Mouse (Mus musculus) liver, adult 2 months (tissue): ENCODE results near the gene Gngt2. TPM values are rescaled to one million over a fixed set of nuclear protein-coding genes. Genes with fewer than 3 reads are reported as not detected.

ENCODE experiments used
- DNase-seq: peaks from one replicate; pipeline ENCODE4 v3.0.0-alpha.2; 2011; ENCODE audit warnings: low read depth, low spot score; ENCODE audit errors: extremely low read depth
- H3K27ac ChIP-seq: fragments of 200-500 bp; replicated peaks from 2 replicates; pipeline ENCODE4 v1.5.1; 2012; ENCODE audit warnings: low read depth, mild to moderate bottlenecking, control low read depth, inconsistent platforms, low read length; ENCODE audit not compliant: insufficient read depth
- H3K27me3 ChIP-seq: fragments of 200-500 bp; 2 replicates; pipeline ENCODE4 v1.6.1; 2012; ENCODE audit warnings: mild to moderate bottlenecking, moderate library complexity, low read length, inconsistent platforms; ENCODE audit not compliant: control insufficient read depth, insufficient read depth
- H3K36me3 ChIP-seq: fragments of 200-500 bp; 2 replicates; pipeline ENCODE4 v1.6.1; 2012; ENCODE audit warnings: low read length, inconsistent platforms; ENCODE audit not compliant: control insufficient read depth, insufficient read depth
- H3K4me1 ChIP-seq: fragments of 200-500 bp; 2 replicates; pipeline ENCODE4 v1.6.1; 2011; ENCODE audit warnings: low read length; ENCODE audit not compliant: control insufficient read depth, insufficient read depth
- H3K4me3 ChIP-seq: fragments of 200-500 bp; 2 replicates; pipeline ENCODE4 v1.5.1; 2011; ENCODE audit warnings: low read depth, mild to moderate bottlenecking, control low read depth, low read length, moderate library complexity; ENCODE audit not compliant: insufficient read depth
- H3K79me2 ChIP-seq: fragments of 200-500 bp; 2 replicates; pipeline ENCODE4 v1.6.1; 2012; ENCODE audit warnings: inconsistent platforms, mild to moderate bottlenecking, low read length, moderate library complexity; ENCODE audit not compliant: control insufficient read depth, insufficient read depth
- H3K9ac ChIP-seq: fragments of 200-500 bp; 2 replicates; pipeline ENCODE4 v1.6.1; 2012; ENCODE audit warnings: low read depth, mild to moderate bottlenecking, control low read depth, inconsistent platforms, low read length
- CTCF ChIP-seq: fragments of 200-500 bp; IDR thresholded peaks from 2 replicates; pipeline ENCODE4 v1.5.1; 2011; ENCODE audit warnings: low read depth, low read length, control low read depth
- POLR2A ChIP-seq: fragments of 200-500 bp; IDR thresholded peaks from 2 replicates; pipeline ENCODE4 v1.6.1; 2011; ENCODE audit warnings: low read length, control low read depth; ENCODE audit not compliant: insufficient read depth; ENCODE audit errors: extremely low read depth
- WGBS: fragments of 180-500 bp; shearing (Covaris S2); methylation state at CpG from one replicate; pipeline ENCODE4 v1.1.7; 2018; 5-methylcytosine and 5-hydroxymethylcytosine counted together
- polyA plus RNA-seq: library from polyadenylated mRNA; depleted of rRNA; stranded (reverse); fragments of >200 nt; gene quantifications from 2 replicates; pipeline ENCODE4 v1.2.3, GENCODE M21; 2012; rRNA removed
- total RNA-seq: library from RNA; depleted of rRNA; stranded (reverse); fragments of >200 nt; gene quantifications from 2 replicates; pipeline ENCODE4 v1.2.3, GENCODE M21; 2014; rRNA removed

The Gngt2 gene
- 11.5 and 13.7 TPM in 2 replicates for total RNA-seq
- polyA plus RNA-seq = 3.9 and 5.1 TPM in 2 replicates

GRCm38 (mm10) chr11:95837059-95837458 lies at the start of gene Gngt2:
TSS of gene Gngt2 (plus strand) at chr11:95837216.
- no peak within 1 kb of the TSS for H3K9ac ChIP-seq
- H3K36me3 ChIP-seq = no peaks in the 10 kb centered on the region
- 46% methylated on average over 10 of the region's 10 CpGs for WGBS
- H3K27me3 ChIP-seq = no peaks in the 10 kb centered on the region
- H3K79me2 ChIP-seq = no peaks in the 10 kb centered on the region
- DNase-seq = peak; percentile 30
- TF ChIP-seq CTCF = no peak
- no peak for TF ChIP-seq POLR2A
- H3K4me1 ChIP-seq = peaks cover 4% of the 10 kb centered on the region; the same call in 1 of the 2 replicates
- no peak within 1 kb of the TSS; the same call in 1 of the 2 replicates for H3K4me3 ChIP-seq
- H3K27ac ChIP-seq = peak within 1 kb of the TSS; percentile 75

- no peak overlapping the region for H3K9ac ChIP-seq
- WGBS = 80% methylated on average over 8 of the region's 8 CpGs
- no peak for DNase-seq
- no peak overlapping the region for H3K27ac ChIP-seq
- no peaks in the 10 kb centered on the region for H3K79me2 ChIP-seq
- no peak for TF ChIP-seq CTCF
- no peak for TF ChIP-seq POLR2A
- no peaks in the 10 kb centered on the region for H3K36me3 ChIP-seq
- no peaks in the 10 kb centered on the region for H3K27me3 ChIP-seq
- no peak overlapping the region for H3K4me3 ChIP-seq
- no peaks in the 10 kb centered on the region for H3K4me1 ChIP-seq
These were observed 47.5 kb upstream of the Gngt2 start for GRCm38 (mm10) chr11:95789451-95789891.

- no peaks in the 10 kb centered on the region for H3K36me3 ChIP-seq
- H3K27ac ChIP-seq = no peak overlapping the region
- no peak overlapping the region for H3K4me3 ChIP-seq
- H3K9ac ChIP-seq = no peak overlapping the region
- no peak for DNase-seq
- 92% methylated on average over 13 of the region's 13 CpGs for whole genome bisulfite sequencing
- no peaks in the 10 kb centered on the region for H3K79me2 ChIP-seq
- H3K27me3 ChIP-seq = peaks cover 5% of the 10 kb centered on the region
- no peak for TF ChIP-seq POLR2A
- 0 out of 2 replicates have a peak, but pooled peaks cover 1% of the 10 kb centered on the region for H3K4me1 ChIP-seq
These were observed 45.2 kb upstream of the Gngt2 start for GRCm38 (mm10) chr11:95791787-95792186.

GRCm38 (mm10) chr11:95792950-95793509 lies 44.0 kb upstream of the Gngt2 start:
- no peaks in the 10 kb centered on the region for H3K36me3 ChIP-seq
- H3K4me3 ChIP-seq = no peak overlapping the region
- 0 out of 2 replicates have a peak, but pooled peaks cover 2% of the 10 kb centered on the region for H3K4me1 ChIP-seq
- H3K27ac ChIP-seq = no peak overlapping the region
- TF ChIP-seq CTCF = no peak
- no peak for TF ChIP-seq POLR2A
- DNase-seq = no peak
- peaks cover 9% of the 10 kb centered on the region for H3K27me3 ChIP-seq
- H3K9ac ChIP-seq = no peak overlapping the region
- H3K79me2 ChIP-seq = no peaks in the 10 kb centered on the region
- 96% methylated on average over 8 of the region's 8 CpGs for WGBS

- TF ChIP-seq CTCF = no peak
- no peak for TF ChIP-seq POLR2A
- peaks cover 11% of the 10 kb centered on the region for H3K27me3 ChIP-seq
- 75% methylated on average over 5 of the region's 5 CpGs for WGBS
These were observed 42.8 kb upstream of the Gngt2 start for GRCm38 (mm10) chr11:95794201-95794600.

GRCm38 (mm10) chr11:95795582-95795981 lies 41.4 kb upstream of the Gngt2 start:
- Histone ChIP-seq H3K27ac (no peak overlapping the region), H3K9ac (no peak overlapping the region), H3K36me3 (no peaks in the 10 kb centered on the region), H3K27me3 (peaks cover 11% of the 10 kb centered on the region), H3K4me3 (no peak overlapping the region), H3K79me2 (no peaks in the 10 kb centered on the region), H3K4me1 (0 out of 2 replicates have a peak, but pooled peaks cover 2% of the 10 kb centered on the region)
- TF ChIP-seq CTCF = no peak
- no peak for TF ChIP-seq POLR2A
- 62% methylated on average over 5 of the region's 5 CpGs for WGBS
- no peak for DNase-seq

More at GRCm38 (mm10) chr11:95794201-95794600, 42.8 kb upstream of the Gngt2 start:
- Histone ChIP-seq H3K4me1 (0 out of 2 replicates have a peak, but pooled peaks cover 2% of the 10 kb centered on the region), H3K79me2 (no peaks in the 10 kb centered on the region), H3K9ac (no peak overlapping the region), H3K4me3 (no peak overlapping the region), H3K27ac (no peak overlapping the region), H3K36me3 (no peaks in the 10 kb centered on the region)
- no peak for DNase-seq
